Comparison of ENCODE assay signal across 9 mouse cellular contexts in the genomic region with DNA sequence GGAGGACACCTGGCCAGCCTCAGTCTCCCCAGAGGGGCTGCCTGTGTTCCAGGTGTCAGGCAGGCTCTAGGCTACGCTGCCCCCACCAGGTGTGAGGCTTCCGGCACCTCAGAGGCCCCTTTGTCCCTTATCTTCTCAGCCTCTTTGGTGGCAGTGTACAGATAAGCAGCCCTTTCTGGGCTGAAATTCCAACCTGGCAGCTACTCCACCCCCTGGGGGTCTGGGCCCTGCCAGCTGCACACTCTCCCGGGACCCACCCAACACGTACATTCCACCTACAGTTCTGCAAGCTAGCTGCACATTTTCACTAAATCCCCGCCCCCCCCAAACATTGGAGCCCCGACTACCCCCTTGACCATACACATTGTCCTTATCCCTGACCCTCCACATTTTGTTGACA. TPM values are rescaled to one million over a fixed set of nuclear protein-coding genes. Genes with fewer than 3 reads are reported as not detected.
DNase-seq lines count a peak whose midpoint lies in the region; ATAC-seq and TF ChIP-seq lines count a peak whose summit lies in the region.
"Had no signal": no experiment of that assay in that cellular context is flagged by ENCODE, and none has a peak within 500 bp of the region (broad histone marks: within the 10 kb centered on the region; RNA-seq: fewer than 3 reads in every experiment).

No protein-coding gene starts in this region.

- 0 out of 2 replicates have a peak, but pooled peaks have one; percentile 5 for TF ChIP-seq CTCF in intestine, postnatal 0 days (IDR thresholded peaks at IDR 0.05; ENCODE audit: low read depth)

- peak overlapping the region; percentile 51 for H3K4me2 ChIP-seq in lung, embryonic 16.5 days (ENCODE audit: low read depth, low read length)
- H3K4me2 ChIP-seq in intestine, postnatal 0 days (replicated peaks; ENCODE audit: low read depth) = peak overlapping the region; percentile 37; the same call in 1 of the 2 replicates
- H3K4me2 ChIP-seq in neural tube, embryonic 15.5 days = peak overlapping the region; percentile 40

- no peak overlapping the region for H3K4me3 ChIP-seq in lung, embryonic 16.5 days (ENCODE audit: low read length)
- H3K4me3 ChIP-seq in intestine, postnatal 0 days (ENCODE audit: low read depth, low read length) = no peak overlapping the region
- no peak overlapping the region for H3K4me3 ChIP-seq in neural tube, embryonic 15.5 days (replicated peaks)

- peak; percentile 72 for ATAC-seq in lung, embryonic 16.5 days (ENCODE audit: low read depth)
- ATAC-seq in intestine, postnatal 0 days = peak; percentile 21; the same call in 1 of the 2 replicates
- no peak for ATAC-seq in neural tube, embryonic 15.5 days (ENCODE audit: low FRiP score)

- no peaks in the 10 kb centered on the region for H3K9me3 ChIP-seq in lung, embryonic 16.5 days (ENCODE audit: control insufficient read depth, low read length)
- no peaks in the 10 kb centered on the region for H3K9me3 ChIP-seq in intestine, postnatal 0 days (ENCODE audit: control insufficient read depth)
- H3K9me3 ChIP-seq in neural tube, embryonic 15.5 days (replicated peaks) = no peaks in the 10 kb centered on the region

- peak; percentile 47 for DNase-seq in embryo, embryonic 11 days
- no peak for DNase-seq in embryo, embryonic 10.5 days (ENCODE audit: low spot score)
- DNase-seq in lung, postnatal 4 days = no peak
- DNase-seq in ovary, postnatal 10 days (ENCODE audit: low spot score) = no peak
- DNase-seq in adrenal gland, postnatal 36 days = no peak

- peaks cover 29% of the 10 kb centered on the region for H3K4me1 ChIP-seq in lung, embryonic 16.5 days (replicated peaks; ENCODE audit: control insufficient read depth, insufficient read depth, low read length)
- H3K4me1 ChIP-seq in intestine, postnatal 0 days (replicated peaks; ENCODE audit: control insufficient read depth, insufficient read depth, low read length) = peaks cover 11% of the 10 kb centered on the region
- H3K4me1 ChIP-seq in neural tube, embryonic 15.5 days = peaks cover 40% of the 10 kb centered on the region

- H3K9ac ChIP-seq in lung, embryonic 16.5 days (ENCODE audit: low read length) = peak overlapping the region; percentile 52
- no peak overlapping the region for H3K9ac ChIP-seq in intestine, postnatal 0 days (ENCODE audit: low read depth, low read length)
- H3K9ac ChIP-seq in neural tube, embryonic 15.5 days (replicated peaks) = no peak overlapping the region

- no peaks in the 10 kb centered on the region for H3K36me3 ChIP-seq in lung, embryonic 16.5 days (ENCODE audit: control insufficient read depth, insufficient read depth, low read length)
- no peaks in the 10 kb centered on the region for H3K36me3 ChIP-seq in intestine, postnatal 0 days (ENCODE audit: control insufficient read depth, insufficient read depth)
- no peaks in the 10 kb centered on the region for H3K36me3 ChIP-seq in neural tube, embryonic 15.5 days

- peak overlapping the region; percentile 75 for H3K27ac ChIP-seq in lung, embryonic 16.5 days (ENCODE audit: low read length)
- H3K27ac ChIP-seq in intestine, postnatal 0 days (ENCODE audit: low read depth, low read length) = no peak overlapping the region
- H3K27ac ChIP-seq in neural tube, embryonic 15.5 days (replicated peaks) = peak overlapping the region; percentile 65

- no peaks in the 10 kb centered on the region for H3K27me3 ChIP-seq in lung, embryonic 16.5 days (ENCODE audit: control insufficient read depth, insufficient read depth, low read depth, low read length)
- no peaks in the 10 kb centered on the region for H3K27me3 ChIP-seq in intestine, postnatal 0 days (replicated peaks; ENCODE audit: control insufficient read depth, insufficient read depth, low read length)
- no peaks in the 10 kb centered on the region for H3K27me3 ChIP-seq in neural tube, embryonic 15.5 days (replicated peaks)

- 30% methylated on average over 6 of the region's 6 CpGs for WGBS in lung, embryonic 16.5 days
- 21% methylated on average over 6 of the region's 6 CpGs for WGBS in intestine, postnatal 0 days
- 28% methylated on average over 6 of the region's 6 CpGs for WGBS in neural tube, embryonic 15.5 days

RNA-seq across cellular contexts. Expression of a gene that starts 13.0 kb away (rescaled TPM):
- 10.4 and 11.8 TPM in 2 replicates for polyA plus RNA-seq in lung, embryonic 16.5 days (2015; fragmentation: Nextera tagmentation; extraction: Ambion mirVana)
- 3.9 and 4.4 TPM in 2 replicates for polyA plus RNA-seq in intestine, postnatal 0 days (2015; fragmentation: Nextera tagmentation; extraction: Ambion mirVana)
- polyA plus RNA-seq in neural tube, embryonic 15.5 days (2015; fragmentation: Nextera tagmentation; extraction: Ambion mirVana) = 10.2 and 12.5 TPM in 2 replicates
- 10 to 100 TPM; 22.6 to 41.3 TPM for total RNA-seq in adrenal gland, postnatal 36 days (2021)

RNA-seq across cellular contexts. Expression of a gene that starts 43.8 kb away (rescaled TPM):
- 0.65 and 1.2 TPM in 2 replicates for polyA plus RNA-seq in lung, embryonic 16.5 days (2015; fragmentation: Nextera tagmentation; extraction: Ambion mirVana)
- 1.6 and 1.9 TPM in 2 replicates for polyA plus RNA-seq in intestine, postnatal 0 days (2015; fragmentation: Nextera tagmentation; extraction: Ambion mirVana)
- 2.5 and 2.9 TPM in 2 replicates for polyA plus RNA-seq in neural tube, embryonic 15.5 days (2015; fragmentation: Nextera tagmentation; extraction: Ambion mirVana)
- total RNA-seq in adrenal gland, postnatal 36 days (2021) = not detected
- total RNA-seq: megakaryocyte progenitor cell, adult 5-6 weeks had no signal

RNA-seq across cellular contexts. Expression of a gene that starts 47.5 kb away (rescaled TPM):
- 212 and 220 TPM in 2 replicates for polyA plus RNA-seq in lung, embryonic 16.5 days (2015; fragmentation: Nextera tagmentation; extraction: Ambion mirVana)
- 48.9 and 51.4 TPM in 2 replicates for polyA plus RNA-seq in intestine, postnatal 0 days (2015; fragmentation: Nextera tagmentation; extraction: Ambion mirVana)
- polyA plus RNA-seq in neural tube, embryonic 15.5 days (2015; fragmentation: Nextera tagmentation; extraction: Ambion mirVana) = 229 and 230 TPM in 2 replicates
- 100 to 1,000 TPM in 1 of 2 experiments, 10 to 100 TPM in 1; 91.6 to 126 TPM for total RNA-seq in adrenal gland, postnatal 36 days (2021)

RNA-seq across cellular contexts. Expression of a gene that starts 54.0 kb away (rescaled TPM):
- 4.5 and 5.4 TPM in 2 replicates for polyA plus RNA-seq in lung, embryonic 16.5 days (2015; fragmentation: Nextera tagmentation; extraction: Ambion mirVana)
- polyA plus RNA-seq in intestine, postnatal 0 days (2015; fragmentation: Nextera tagmentation; extraction: Ambion mirVana) = 15.5 and 15.6 TPM in 2 replicates
- polyA plus RNA-seq in neural tube, embryonic 15.5 days (2015; fragmentation: Nextera tagmentation; extraction: Ambion mirVana) = 35.1 and 35.4 TPM in 2 replicates
- total RNA-seq in adrenal gland, postnatal 36 days (2021) = 1 to 10 TPM in 1 of 2 experiments, under 1 TPM in 1; 0.30 to 1.0 TPM
- total RNA-seq: megakaryocyte progenitor cell, adult 5-6 weeks had no signal
